Mouse (Mus musculus) G1E (cell line): ENCODE measurements around the gene Gm42906. TPM values are rescaled to one million over a fixed set of nuclear protein-coding genes. Genes with fewer than 3 reads are reported as not detected.

Experiments
- ATAC-seq: 2 replicates; pipeline ENCODE4 v1.8.0; 2016; ENCODE audit warnings: mild to moderate bottlenecking; ENCODE audit not compliant: insufficient number of reproducible peaks, poor library complexity, low FRiP score, severe bottlenecking; ENCODE audit errors: extremely low read depth
- DNase-seq: peaks from one replicate; pipeline ENCODE4 v3.0.0; 2012; ENCODE audit warnings: low spot score
- H3K27me3 ChIP-seq: 2 replicates; pipeline ENCODE4 v1.6.1; 2012; ENCODE audit warnings: mild to moderate bottlenecking, low read length, inconsistent platforms; ENCODE audit not compliant: insufficient read depth
- H3K36me3 ChIP-seq: replicated peaks from 2 replicates; pipeline ENCODE3; 2012; ENCODE audit warnings: mild to moderate bottlenecking, inconsistent platforms
- H3K4me1 ChIP-seq: 2 replicates; pipeline ENCODE4 v1.6.1; 2012; ENCODE audit warnings: low read depth, low read length, inconsistent platforms, mixed read lengths; ENCODE audit not compliant: insufficient read depth
- H3K4me3 ChIP-seq: 2 replicates; pipeline ENCODE4 v1.5.1; 2012; ENCODE audit warnings: low read depth, mild to moderate bottlenecking, inconsistent platforms, low read length, moderate library complexity, mixed read lengths
- H3K9me3 ChIP-seq: replicated peaks from 2 replicates; pipeline ENCODE4 v1.6.1; 2012; ENCODE audit warnings: inconsistent platforms
- CTCF ChIP-seq: IDR thresholded peaks from 2 replicates; pipeline ENCODE4 v1.5.1; 2012; ENCODE audit warnings: low read depth, low read length, inconsistent platforms, mixed read lengths
- GATA1 ChIP-seq: IDR thresholded peaks from 2 replicates; pipeline ENCODE4 v1.6.1; 2012; ENCODE audit warnings: borderline replicate concordance, low read length, inconsistent platforms, mixed read lengths
- GATA2 ChIP-seq: IDR thresholded peaks from 2 replicates; pipeline ENCODE4 v1.6.1; 2012; ENCODE audit warnings: low read depth, low read length, inconsistent platforms, borderline replicate concordance
- POLR2AphosphoS5 ChIP-seq: IDR thresholded peaks from 2 replicates; pipeline ENCODE4 v1.6.1; 2012; ENCODE audit warnings: low read depth, low read length, inconsistent platforms; ENCODE audit not compliant: insufficient replicate concordance
- TAL1 ChIP-seq: conservative IDR thresholded peaks from 2 replicates; pipeline ENCODE4 v1.6.1; 2012; ENCODE audit warnings: low read depth, low read length, inconsistent platforms, mixed read lengths
- polyA plus RNA-seq: library from polyadenylated mRNA; stranded (reverse); fragments of >175 nt; gene quantifications from 2 replicates; pipeline ENCODE4 v1.2.3, GENCODE M21; 2012
- total RNA-seq, 2 experiments: library from RNA; stranded (forward) in 1 of 2; stranded (reverse) in 1 of 2; fragments of 200-1000 nt in 1 of 2; fragments of >200 nt in 1 of 2; fragmentation: Nextera tagmentation in 1 of 2; gene quantifications; 2 replicates each; pipeline ENCODE4 v1.2.3; 2014 to 2017

Gene Gm42906
- total and polyA plus RNA-seq, 3 experiments: not detected

- ATAC-seq (no peak), DNase-seq (no peak)
Measured at GRCm38 (mm10) chr5:151238730-151239129, 189.2 kb downstream of the Gm42906 start.

DNA sequence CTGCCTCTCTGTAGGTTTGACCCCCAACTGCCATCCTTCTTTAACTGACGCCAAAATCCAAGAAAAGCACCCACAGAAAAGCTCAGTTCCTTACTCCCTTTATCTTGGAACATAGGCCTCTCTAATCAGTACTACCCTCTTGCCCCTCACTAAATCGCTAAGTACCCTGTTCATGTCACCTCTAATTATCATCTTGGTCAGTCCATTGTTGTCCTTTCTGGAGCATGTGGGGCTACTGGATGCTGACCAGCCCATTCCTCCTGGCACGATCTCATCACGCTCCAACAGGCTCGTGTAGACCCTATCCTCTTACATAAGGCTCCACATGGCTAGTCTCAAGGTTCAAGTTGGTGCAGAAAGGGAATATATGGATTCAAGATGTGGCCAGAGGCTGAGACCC is 191.6 kb downstream of the Gm42906 start:
- H3K4me3 ChIP-seq: no peak overlapping the region
- H3K9me3 ChIP-seq: peaks cover 13% of the 10 kb centered on the region
- TF ChIP-seq POLR2AphosphoS5 (no peak), GATA2 (no peak), CTCF (no peak), GATA1 (no peak), TAL1 (no peak)
- ATAC-seq (no peak), DNase-seq (no peak)
- no peaks in the 10 kb centered on the region for H3K4me1 ChIP-seq
- no peaks in the 10 kb centered on the region for H3K36me3 ChIP-seq
- H3K27me3 ChIP-seq: no peaks in the 10 kb centered on the region

More at GRCm38 (mm10) chr5:151238730-151239129, 189.2 kb downstream of the Gm42906 start:
- Histone ChIP-seq H3K4me1 (no peaks in the 10 kb centered on the region), H3K36me3 (no peaks in the 10 kb centered on the region), H3K9me3 (peaks cover 5% of the 10 kb centered on the region), H3K4me3 (no peak overlapping the region), H3K27me3 (no peaks in the 10 kb centered on the region)
- TF ChIP-seq GATA2 (no peak), TAL1 (no peak), GATA1 (no peak), POLR2AphosphoS5 (no peak), CTCF (no peak)

DNA sequence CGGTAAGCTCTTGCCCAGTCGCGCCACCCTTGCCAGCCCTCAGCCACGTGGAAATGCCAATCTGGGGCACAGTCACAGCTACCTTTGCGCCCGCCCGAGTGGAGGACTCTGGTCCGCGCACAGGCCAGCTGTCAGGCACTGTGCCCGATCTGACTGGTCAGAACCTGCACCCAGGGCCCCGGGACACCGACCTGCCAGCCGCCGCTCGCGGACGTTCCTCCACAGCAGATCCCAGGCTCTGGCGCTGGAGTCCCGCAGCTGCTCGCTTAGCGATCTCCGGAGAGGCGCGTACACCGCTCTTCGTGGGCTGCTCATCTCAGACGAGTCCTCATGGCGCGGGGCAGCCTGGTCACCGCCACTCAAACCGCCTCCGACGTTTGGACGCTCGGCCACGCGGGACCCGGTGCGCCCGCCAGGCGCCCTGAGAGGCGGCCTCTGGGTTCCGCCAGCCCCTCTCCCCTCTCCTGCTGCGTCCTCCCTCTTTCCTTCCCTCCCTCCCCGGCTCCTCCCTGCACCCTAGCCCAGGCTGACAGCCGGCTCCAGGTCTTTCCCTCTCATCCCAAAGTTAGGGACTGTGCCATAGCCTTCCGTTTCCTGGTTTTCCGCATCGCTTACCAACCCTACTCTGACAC is 194.4 kb downstream of the Gm42906 start, which contains the start of gene Stard13:
Stard13 (minus strand) TSS at position 437 of the 632 bp plus-strand sequence.
- no peaks in the 10 kb centered on the region for H3K27me3 ChIP-seq
- no peak within 1 kb of the TSS for H3K4me3 ChIP-seq
- DNase-seq (no peak), ATAC-seq (no peak)
- H3K4me1 ChIP-seq: no peaks in the 10 kb centered on the region
- peaks cover 14% of the 10 kb centered on the region for H3K9me3 ChIP-seq
- TF ChIP-seq GATA1: no peak
- TF ChIP-seq CTCF: no peak
- no peak for TF ChIP-seq TAL1
- TF ChIP-seq POLR2AphosphoS5: no peak
- no peak for TF ChIP-seq GATA2
- H3K36me3 ChIP-seq: no peaks in the 10 kb centered on the region

DNA sequence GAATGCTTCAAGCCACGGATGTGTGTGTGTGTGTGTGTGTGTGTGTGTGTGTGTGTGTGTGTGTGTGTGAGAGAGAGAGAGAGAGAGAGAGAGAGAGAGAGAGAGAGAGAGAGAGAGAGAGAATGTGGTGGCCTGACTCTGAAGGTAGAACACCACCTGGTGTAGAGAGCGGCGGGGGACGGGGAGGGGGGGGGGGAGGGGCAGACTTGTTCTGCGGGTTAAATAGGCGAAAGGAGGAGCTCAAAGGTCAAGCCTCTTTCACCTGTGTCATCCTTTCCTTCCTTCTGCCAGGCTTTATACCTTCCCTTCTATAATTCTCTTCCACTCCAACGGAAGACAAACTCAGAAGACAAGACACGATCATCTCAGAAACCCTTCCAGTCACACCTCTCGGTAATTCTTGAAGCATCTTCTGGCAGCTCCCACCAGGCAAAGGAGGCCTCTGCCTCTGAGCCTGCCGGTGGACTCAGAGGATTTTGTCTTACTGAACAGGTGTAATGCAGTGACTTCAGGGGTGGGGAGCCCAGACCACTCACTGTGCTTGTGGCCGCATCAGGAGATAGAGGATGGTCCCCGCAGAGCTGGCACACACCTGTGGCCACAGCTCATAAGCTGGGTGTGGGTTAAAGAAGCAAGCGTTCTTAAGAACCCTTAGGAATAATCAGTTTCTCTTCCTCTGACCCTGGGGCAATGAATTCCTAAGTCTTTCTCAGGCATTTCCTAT is 195.2 kb downstream of the Gm42906 start:
- peaks cover 15% of the 10 kb centered on the region for H3K9me3 ChIP-seq
- no peak for TF ChIP-seq GATA2
- TF ChIP-seq TAL1: no peak
- TF ChIP-seq GATA1: no peak
- TF ChIP-seq CTCF: no peak
- no peak for TF ChIP-seq POLR2AphosphoS5
- H3K4me3 ChIP-seq: no peak overlapping the region
- no peaks in the 10 kb centered on the region for H3K36me3 ChIP-seq
- H3K4me1 ChIP-seq: no peaks in the 10 kb centered on the region
- ATAC-seq (no peak), DNase-seq (no peak)
- no peaks in the 10 kb centered on the region for H3K27me3 ChIP-seq

DNA sequence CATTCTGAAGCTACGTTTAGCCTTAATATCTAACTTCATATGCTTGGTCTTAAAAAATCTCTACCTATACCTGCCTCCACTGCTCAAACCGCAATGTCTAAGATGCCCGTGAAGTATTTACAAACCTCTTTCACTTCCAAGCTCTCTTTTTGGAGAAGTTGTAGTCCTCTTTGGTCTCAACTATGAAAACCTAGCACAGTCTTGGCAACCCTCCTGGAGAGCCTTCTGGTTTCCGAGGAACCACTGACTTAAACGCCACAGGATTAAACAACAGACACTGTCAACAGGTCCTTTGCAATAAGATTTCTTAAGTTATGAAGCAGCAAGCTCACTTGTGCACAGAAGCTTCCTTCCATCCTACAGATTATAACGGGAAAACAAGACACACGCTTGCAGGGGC is 196.1 kb downstream of the Gm42906 start:
- Histone ChIP-seq H3K27me3 (no peaks in the 10 kb centered on the region), H3K36me3 (no peaks in the 10 kb centered on the region)

GRCm38 (mm10) chr5:151231411-151231810 is 196.6 kb downstream of the Gm42906 start:
- Histone ChIP-seq H3K36me3 (no peaks in the 10 kb centered on the region), H3K9me3 (peaks cover 15% of the 10 kb centered on the region), H3K27me3 (no peaks in the 10 kb centered on the region), H3K4me1 (no peaks in the 10 kb centered on the region), H3K4me3 (no peak overlapping the region)
- ATAC-seq (no peak), DNase-seq (no peak)
- TF ChIP-seq POLR2AphosphoS5 (no peak), TAL1 (no peak), GATA1 (no peak), CTCF (no peak), GATA2 (no peak)

More for the DNA sequence above, 196.1 kb downstream of the Gm42906 start:
- Histone ChIP-seq H3K4me1 (no peaks in the 10 kb centered on the region), H3K9me3 (peaks cover 15% of the 10 kb centered on the region), H3K4me3 (no peak overlapping the region)
- ATAC-seq: no peak
- TF ChIP-seq CTCF (no peak), TAL1 (no peak), GATA2 (no peak), POLR2AphosphoS5 (no peak), GATA1 (no peak)
- no peak for DNase-seq
